Mouse (Mus musculus) hindbrain, embryonic 12.5 days (tissue): ENCODE data around the gene Sept4. TPM values are rescaled to one million over a fixed set of nuclear protein-coding genes. Genes with fewer than 3 reads are reported as not detected.
A peak's percentile ranks its signal among the peaks of the same experiment; 100 is the strongest.

Experiments
- ATAC-seq: fragments of 200-750 bp; cut with Nextera tagmentation; 2 replicates; pipeline ENCODE4 v1.8.0; 2017; ENCODE audit warnings: moderate TSS enrichment; ENCODE audit not compliant: low FRiP score
- H3K27ac ChIP-seq: fragments of 300-500 bp; sonication (generic); 2 replicates; pipeline ENCODE4 v1.5.1; 2016; ENCODE audit warnings: mild to moderate bottlenecking
- H3K27me3 ChIP-seq: fragments of 300-500 bp; sonication (generic); 2 replicates; pipeline ENCODE4 v1.6.1; 2016; ENCODE audit warnings: mild to moderate bottlenecking
- H3K36me3 ChIP-seq: fragments of 300-500 bp; sonication (generic); 2 replicates; pipeline ENCODE4 v1.6.1; 2016; ENCODE audit warnings: mild to moderate bottlenecking
- H3K4me1 ChIP-seq: fragments of 300-500 bp; sonication (generic); 2 replicates; pipeline ENCODE4 v1.6.1; 2016
- H3K4me2 ChIP-seq: fragments of 300-500 bp; sonication (generic); replicated peaks from 2 replicates; pipeline ENCODE4 v1.6.1; 2016; ENCODE audit warnings: mild to moderate bottlenecking
- H3K4me3 ChIP-seq: fragments of 300-500 bp; sonication (generic); 2 replicates; pipeline ENCODE4 v1.5.1; 2016; ENCODE audit warnings: mild to moderate bottlenecking
- H3K9ac ChIP-seq: fragments of 300-500 bp; sonication (generic); 2 replicates; pipeline ENCODE4 v1.6.1; 2016; ENCODE audit warnings: mild to moderate bottlenecking, moderate library complexity
- H3K9me3 ChIP-seq: fragments of 300-500 bp; sonication (generic); replicated peaks from 2 replicates; pipeline ENCODE4 v1.6.1; 2016; ENCODE audit warnings: mild to moderate bottlenecking
- WGBS: fragments of 180-500 bp; shearing (Covaris S2); methylation state at CpG from one replicate; pipeline ENCODE4 v1.1.7; 2016; 5-methylcytosine and 5-hydroxymethylcytosine counted together
- polyA plus RNA-seq: library from polyadenylated mRNA; unstranded; fragments of >200 nt; fragmentation: Nextera tagmentation; extraction: Ambion mirVana; gene quantifications from 2 replicates; pipeline ENCODE4 v1.2.1, GENCODE M21; 2016

Gene Sept4
- polyA plus RNA-seq, 1 experiment from 2014 or later, result 13.1 TPM

DNA sequence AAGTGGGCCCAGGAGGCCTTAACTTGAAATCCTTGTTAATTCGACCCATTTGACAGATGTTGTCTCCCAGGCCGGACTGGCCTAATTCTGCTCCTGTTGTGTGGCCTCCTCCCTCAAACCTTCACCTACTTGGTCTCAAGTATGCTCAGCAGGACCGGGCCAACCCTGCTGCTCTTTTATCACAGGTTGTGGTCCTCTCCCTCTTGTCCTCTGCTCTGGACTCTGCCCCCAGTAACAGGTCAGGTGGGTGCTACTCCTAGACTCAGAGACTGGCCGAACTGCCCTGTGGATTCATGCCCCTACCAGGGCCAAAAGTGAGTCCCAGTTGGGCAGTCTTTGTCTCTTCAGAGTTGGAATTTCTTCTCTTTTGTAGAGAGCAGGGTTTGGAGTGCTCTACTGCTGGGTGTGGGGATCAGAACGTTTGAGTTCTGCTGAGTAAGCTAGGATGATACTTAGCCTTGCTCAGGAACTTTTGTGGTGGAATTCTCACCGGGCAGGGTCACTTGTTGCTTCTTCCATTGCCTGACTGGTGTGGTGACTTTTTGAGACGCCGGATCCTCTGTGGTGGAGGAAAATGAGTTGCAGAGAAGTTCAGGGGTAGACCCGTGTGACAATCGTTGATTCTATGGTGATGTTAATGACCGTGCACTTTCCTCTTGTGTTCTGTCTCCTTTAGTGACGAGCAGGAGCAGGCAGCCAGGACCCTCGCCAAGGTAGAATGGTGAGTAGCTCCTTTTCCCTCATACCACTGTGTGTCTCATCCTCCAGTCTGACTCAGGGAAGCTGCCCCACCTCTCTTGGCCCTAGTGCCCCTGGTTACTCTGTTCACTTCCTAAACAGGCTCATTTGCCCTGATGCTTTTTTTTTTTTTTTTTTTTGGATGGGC is 24.3 kb downstream of the Sept4 start:
- ATAC-seq, result no peak
- Histone ChIP-seq H3K36me3 (peaks cover 17% of the 10 kb centered on the region), H3K9me3 (no peaks in the 10 kb centered on the region), H3K27ac (peak overlapping the region; percentile 90), H3K4me3 (peak overlapping the region; percentile 79), H3K9ac (peak overlapping the region; percentile 81), H3K27me3 (no peaks in the 10 kb centered on the region), H3K4me1 (peaks cover 65% of the 10 kb centered on the region), H3K4me2 (peak overlapping the region; percentile 80)
- 38% methylated on average over 13 of the region's 13 CpGs for whole genome bisulfite sequencing

DNA sequence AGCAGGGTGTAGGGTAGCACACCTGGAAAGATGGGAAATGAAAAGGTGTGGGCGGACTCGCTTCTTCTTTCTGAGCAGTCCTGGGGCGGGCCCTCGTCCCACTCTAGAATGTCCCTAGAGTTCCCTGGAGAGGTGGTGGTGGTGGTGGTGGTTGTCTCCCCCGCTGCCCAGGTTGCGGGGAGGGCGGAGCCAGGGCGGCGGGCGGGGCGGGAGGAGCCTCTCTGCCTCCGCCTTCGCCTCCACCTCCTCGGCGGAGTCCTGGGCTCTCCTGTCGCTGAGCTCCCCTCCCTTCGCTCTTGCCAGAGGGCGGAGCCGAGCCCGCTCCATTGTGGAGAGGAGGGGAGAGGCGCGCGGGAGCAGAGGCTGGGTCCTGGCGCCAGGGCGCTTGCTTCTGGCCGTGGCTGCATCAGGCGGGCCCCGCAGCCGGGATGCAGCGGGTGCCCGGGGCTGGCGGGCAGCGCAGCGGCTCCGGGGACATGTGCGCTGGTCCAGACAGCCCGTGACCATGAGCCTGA is 26.7 kb downstream of the Sept4 start:
- H3K36me3 ChIP-seq, result peaks cover 39% of the 10 kb centered on the region
- H3K4me3 ChIP-seq, result peak overlapping the region; percentile 75
- H3K9me3 ChIP-seq, result no peaks in the 10 kb centered on the region
- peak overlapping the region; percentile 92 for H3K27ac ChIP-seq
- 2% methylated on average over 19 of the region's 37 CpGs for WGBS
- H3K27me3 ChIP-seq, result no peaks in the 10 kb centered on the region
- H3K4me2 ChIP-seq, result peak overlapping the region; percentile 87
- peaks cover 52% of the 10 kb centered on the region for H3K4me1 ChIP-seq
- H3K9ac ChIP-seq, result peak overlapping the region; percentile 81
- ATAC-seq, result peak; percentile 61

DNA sequence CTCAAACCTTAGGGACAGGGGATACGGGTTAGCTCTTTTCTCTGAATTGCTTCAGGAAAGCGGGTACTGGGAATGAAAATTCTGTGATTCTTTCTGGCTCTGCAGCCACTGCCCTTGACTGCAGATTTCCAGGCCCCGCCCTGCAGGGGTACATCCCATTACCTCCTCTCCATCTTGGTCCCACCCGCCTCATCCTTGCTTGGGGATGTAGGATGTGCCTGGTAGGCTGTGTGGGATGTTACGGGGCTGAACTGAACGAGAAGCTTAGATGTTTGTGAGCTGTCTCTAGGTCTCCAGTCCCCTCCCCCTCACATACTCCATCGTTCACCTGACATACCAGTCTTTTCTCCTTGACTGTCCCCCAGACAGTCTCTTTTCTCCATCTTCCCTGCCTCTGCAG is 27.3 kb downstream of the Sept4 start:
- H3K4me2 ChIP-seq, result peak overlapping the region; percentile 87
- H3K36me3 ChIP-seq, result peaks cover 45% of the 10 kb centered on the region
- 7% methylated on average over 7 of the region's 7 CpGs for WGBS
- no peaks in the 10 kb centered on the region for H3K9me3 ChIP-seq
- H3K27ac ChIP-seq, result peak overlapping the region; percentile 92
- peak overlapping the region; percentile 81 for H3K9ac ChIP-seq
- H3K4me3 ChIP-seq, result peak overlapping the region; percentile 75
- no peak for ATAC-seq
- peaks cover 47% of the 10 kb centered on the region for H3K4me1 ChIP-seq
- H3K27me3 ChIP-seq, result no peaks in the 10 kb centered on the region

DNA sequence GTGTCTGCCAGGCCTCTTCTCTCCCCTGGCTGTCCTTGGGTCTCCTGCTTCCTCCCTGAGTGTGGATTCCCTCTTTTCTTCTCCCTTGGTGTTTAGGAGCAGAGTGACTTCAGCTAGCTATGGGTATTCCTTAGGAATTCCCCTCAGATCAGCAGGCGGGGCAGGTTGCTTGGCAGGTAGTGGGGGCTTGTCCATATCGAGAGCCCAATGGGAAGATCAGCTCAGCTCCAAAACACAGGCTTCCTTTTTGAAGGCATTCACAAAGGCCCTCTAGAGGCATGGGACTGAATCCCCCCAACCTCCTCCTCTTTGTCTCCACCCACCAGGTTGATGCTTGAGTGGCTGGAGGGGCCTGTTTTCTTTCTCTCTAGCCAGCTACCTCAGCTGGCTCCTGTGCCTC is 27.8 kb downstream of the Sept4 start:
- H3K4me1 ChIP-seq, result peaks cover 47% of the 10 kb centered on the region
- H3K36me3 ChIP-seq, result peaks cover 50% of the 10 kb centered on the region
- peak overlapping the region; percentile 75 for H3K4me3 ChIP-seq
- 43% methylated on average over 2 of the region's 2 CpGs for WGBS
- H3K27ac ChIP-seq, result peak overlapping the region; percentile 92
- ATAC-seq, result no peak
- peak overlapping the region; percentile 87 for H3K4me2 ChIP-seq
- H3K27me3 ChIP-seq, result no peaks in the 10 kb centered on the region
- peak overlapping the region; percentile 81 for H3K9ac ChIP-seq
- H3K9me3 ChIP-seq, result no peaks in the 10 kb centered on the region

DNA sequence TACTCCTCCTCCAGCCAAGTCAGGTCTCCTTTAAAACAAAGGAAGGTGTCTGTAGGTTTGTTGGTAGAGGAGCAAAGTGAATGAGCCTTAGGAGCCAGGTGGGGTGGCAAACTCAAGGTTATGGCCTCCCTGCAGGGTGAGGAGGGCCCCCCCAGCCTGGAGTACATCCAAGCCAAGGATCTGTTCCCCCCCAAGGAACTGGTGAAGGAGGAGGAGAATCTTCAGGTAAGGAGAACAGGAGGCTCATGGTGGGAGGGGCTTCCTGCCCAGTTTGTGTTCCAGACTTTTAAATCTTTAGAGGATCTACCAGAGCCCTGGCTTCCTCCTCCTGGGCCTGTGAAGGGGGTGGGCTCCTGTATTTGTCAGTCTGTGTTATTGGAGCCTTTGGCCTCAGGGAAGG is 28.4 kb downstream of the Sept4 start:
- ATAC-seq, result no peak
- H3K4me1 ChIP-seq, result peaks cover 47% of the 10 kb centered on the region
- peak overlapping the region; percentile 87 for H3K4me2 ChIP-seq
- H3K4me3 ChIP-seq, result peak overlapping the region; percentile 75
- no peaks in the 10 kb centered on the region for H3K9me3 ChIP-seq
- peaks cover 56% of the 10 kb centered on the region for H3K36me3 ChIP-seq
- no peaks in the 10 kb centered on the region for H3K27me3 ChIP-seq
- H3K9ac ChIP-seq, result peak overlapping the region; percentile 81
- peak overlapping the region; percentile 92; the same call in 1 of the 2 replicates for H3K27ac ChIP-seq

DNA sequence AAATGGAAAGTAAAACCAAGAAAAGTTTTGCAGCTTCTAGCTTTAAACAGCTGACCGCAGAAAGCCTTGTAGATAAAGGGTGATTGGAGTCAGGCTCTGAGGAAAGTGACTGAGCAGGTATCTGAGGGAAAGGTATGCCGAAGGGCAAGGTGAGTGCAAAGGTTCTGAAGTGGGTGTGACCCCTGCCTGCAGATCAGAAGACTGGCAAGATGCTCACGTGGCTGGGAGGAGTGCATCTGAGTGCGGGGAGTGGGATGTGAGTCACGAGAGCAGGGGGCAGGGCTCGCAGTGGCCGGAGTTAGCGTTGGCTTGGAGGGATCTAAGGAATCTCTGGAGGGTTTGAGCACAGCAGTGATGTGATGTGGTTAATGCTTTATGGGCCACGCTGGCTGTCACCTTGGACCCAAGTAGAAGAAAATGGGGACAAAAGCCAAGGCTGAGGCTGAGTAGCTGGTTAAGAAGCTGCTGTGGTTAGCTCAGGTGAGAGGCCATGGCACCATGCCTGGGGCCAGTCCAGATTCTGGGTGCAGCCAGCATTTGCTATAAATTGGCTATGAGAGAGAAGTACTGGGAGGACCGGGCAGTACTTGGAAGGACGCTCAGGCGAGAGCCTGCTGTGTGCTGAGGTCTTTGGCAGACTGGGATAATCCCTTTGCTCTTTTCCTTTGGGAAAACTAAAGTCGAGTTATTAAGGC is 30.8 kb downstream of the Sept4 start:
- H3K36me3 ChIP-seq, result peaks cover 76% of the 10 kb centered on the region
- WGBS, result 93% methylated on average over 13 of the region's 13 CpGs
- H3K4me3 ChIP-seq, result no peak overlapping the region
- peaks cover 27% of the 10 kb centered on the region for H3K4me1 ChIP-seq
- H3K27me3 ChIP-seq, result no peaks in the 10 kb centered on the region
- ATAC-seq, result no peak
- no peak overlapping the region for H3K4me2 ChIP-seq
- H3K9ac ChIP-seq, result no peak overlapping the region
- no peak overlapping the region for H3K27ac ChIP-seq
- no peaks in the 10 kb centered on the region for H3K9me3 ChIP-seq

DNA sequence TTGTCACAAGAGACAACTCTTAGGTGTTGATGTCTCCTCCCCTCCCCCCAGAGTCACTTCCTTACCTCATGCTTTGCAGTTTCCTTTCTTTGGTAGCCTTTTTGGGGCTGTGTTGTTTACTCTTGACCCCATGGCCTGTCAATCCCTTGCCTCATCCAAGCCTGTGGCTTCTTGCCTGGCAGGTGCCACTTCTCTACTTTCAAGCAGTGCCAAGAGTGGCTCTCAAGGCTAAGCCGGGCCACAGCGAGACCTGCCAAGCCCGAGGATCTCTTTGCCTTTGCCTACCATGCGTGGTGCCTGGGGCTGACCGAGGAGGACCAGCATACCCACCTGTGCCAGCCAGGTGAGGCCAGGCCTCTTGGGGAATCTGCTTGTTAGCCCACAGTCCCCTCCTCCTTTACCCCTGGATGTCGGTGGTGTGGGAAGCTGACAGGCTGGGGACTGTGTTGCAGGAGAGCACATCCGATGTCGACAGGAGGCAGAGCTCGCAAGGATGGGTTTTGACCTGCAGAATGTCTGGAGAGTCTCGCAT is 31.7 kb downstream of the Sept4 start:
- no peak for ATAC-seq
- Histone ChIP-seq H3K27ac (no peak overlapping the region), H3K27me3 (no peaks in the 10 kb centered on the region), H3K9ac (no peak overlapping the region), H3K9me3 (no peaks in the 10 kb centered on the region), H3K4me1 (peaks cover 18% of the 10 kb centered on the region), H3K4me2 (no peak overlapping the region), H3K36me3 (peaks cover 84% of the 10 kb centered on the region), H3K4me3 (no peak overlapping the region)
- WGBS, result 93% methylated on average over 10 of the region's 10 CpGs

DNA sequence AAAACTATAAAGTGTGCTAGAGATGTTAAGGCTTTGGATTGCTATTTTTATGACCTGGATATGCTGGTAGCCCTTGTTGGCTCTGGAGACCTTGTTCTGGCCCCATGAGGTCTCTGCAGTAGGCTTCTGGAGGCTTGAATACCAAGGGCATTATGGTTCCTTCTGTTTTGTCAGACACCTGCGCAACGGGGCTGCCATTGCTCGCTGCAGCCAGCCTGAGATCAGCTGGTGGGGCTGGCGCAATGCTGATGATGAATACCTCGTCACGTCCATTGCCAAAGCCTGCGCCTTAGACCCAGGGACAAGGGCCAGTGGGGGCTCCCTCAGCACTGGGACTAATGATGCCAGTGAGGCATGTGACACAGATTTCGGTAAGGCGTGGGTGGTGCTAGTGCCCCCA is 33.5 kb downstream of the Sept4 start:
- Histone ChIP-seq H3K4me1 (peaks cover 2% of the 10 kb centered on the region), H3K9me3 (no peaks in the 10 kb centered on the region), H3K36me3 (peaks cover 99% of the 10 kb centered on the region), H3K27me3 (no peaks in the 10 kb centered on the region), H3K4me2 (no peak overlapping the region), H3K9ac (0 out of 2 replicates have a peak overlapping the region, but pooled peaks have one; percentile 25), H3K4me3 (no peak overlapping the region), H3K27ac (no peak overlapping the region)
- ATAC-seq, result no peak
- 95% methylated on average over 9 of the region's 9 CpGs for WGBS

DNA sequence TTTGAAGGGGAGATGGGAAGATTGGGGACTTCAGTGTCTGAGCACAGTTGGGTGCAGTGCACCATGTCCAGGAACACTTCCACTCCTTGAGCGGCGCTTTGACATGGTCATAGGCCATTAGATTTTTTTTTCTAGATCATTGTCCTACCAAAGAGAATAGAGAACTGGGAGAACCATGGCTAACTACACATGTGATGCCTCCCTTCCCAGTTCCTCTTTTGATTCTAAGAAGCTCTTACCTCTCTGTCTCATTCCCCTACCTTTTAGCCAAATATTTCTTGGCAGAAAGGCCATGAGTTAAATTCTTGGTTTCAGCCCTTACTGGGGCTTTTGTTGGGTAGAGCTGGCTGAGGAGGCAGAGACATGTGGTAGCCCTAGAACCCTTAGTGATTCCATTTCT is 34.9 kb downstream of the Sept4 start:
- ATAC-seq, result no peak
- no peak overlapping the region for H3K9ac ChIP-seq
- peaks cover 99% of the 10 kb centered on the region for H3K36me3 ChIP-seq
- H3K9me3 ChIP-seq, result no peaks in the 10 kb centered on the region
- WGBS, result 98% methylated on average over 2 of the region's 2 CpGs
- no peaks in the 10 kb centered on the region for H3K27me3 ChIP-seq
- H3K27ac ChIP-seq, result no peak overlapping the region
- no peak overlapping the region for H3K4me2 ChIP-seq
- H3K4me1 ChIP-seq, result no peaks in the 10 kb centered on the region
- no peak overlapping the region for H3K4me3 ChIP-seq

DNA sequence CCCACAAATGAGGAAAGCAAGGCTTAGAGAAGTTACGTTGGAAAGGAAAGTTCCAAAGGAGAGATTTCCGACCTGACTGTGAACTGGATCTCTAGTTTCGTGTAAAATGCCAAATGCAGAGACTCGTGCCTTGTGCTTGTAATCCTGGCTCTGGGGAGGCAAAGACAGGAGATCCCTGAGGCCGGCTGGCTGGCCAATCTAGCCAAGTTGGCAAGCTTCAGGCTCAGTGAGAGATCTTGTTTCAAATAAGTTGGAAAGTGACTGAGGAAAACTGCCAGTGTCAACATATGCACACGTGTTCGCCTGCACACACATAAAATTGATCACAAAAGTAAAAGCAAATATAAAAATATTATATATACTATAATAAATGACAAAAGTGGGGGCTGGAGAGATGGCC is 40.6 kb downstream of the Sept4 start:
- peaks cover 97% of the 10 kb centered on the region for H3K36me3 ChIP-seq
- 88% methylated on average over 7 of the region's 7 CpGs for WGBS
- ATAC-seq, result no peak
- no peak overlapping the region for H3K4me3 ChIP-seq
- no peaks in the 10 kb centered on the region for H3K9me3 ChIP-seq
- no peak overlapping the region for H3K27ac ChIP-seq
- no peaks in the 10 kb centered on the region for H3K27me3 ChIP-seq
- no peak overlapping the region for H3K4me2 ChIP-seq
- H3K4me1 ChIP-seq, result no peaks in the 10 kb centered on the region
- no peak overlapping the region for H3K9ac ChIP-seq

DNA sequence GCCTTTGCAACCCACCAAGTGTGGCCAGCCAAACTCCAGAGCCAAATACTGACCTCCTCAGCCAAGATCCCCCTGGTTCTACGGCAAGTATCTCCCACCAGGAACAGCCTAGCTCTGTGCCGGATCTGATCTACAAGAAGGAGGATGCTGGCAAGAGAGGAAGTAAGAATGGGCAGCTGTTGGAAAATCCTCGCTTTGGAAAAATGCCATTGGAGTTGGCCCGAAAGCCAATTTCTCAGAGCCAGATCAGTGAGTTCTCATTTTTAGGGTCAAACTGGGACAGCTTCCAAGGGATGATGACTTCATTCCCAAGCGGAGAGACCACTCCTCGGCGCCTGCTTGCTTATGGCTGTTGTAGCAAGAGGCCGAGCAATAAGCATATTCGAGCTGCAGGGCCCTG is 42.8 kb downstream of the Sept4 start:
- Histone ChIP-seq H3K4me3 (no peak overlapping the region), H3K4me2 (no peak overlapping the region), H3K4me1 (no peaks in the 10 kb centered on the region), H3K27ac (no peak overlapping the region), H3K27me3 (no peaks in the 10 kb centered on the region), H3K9ac (no peak overlapping the region), H3K9me3 (0 out of 2 replicates have a peak, but pooled peaks cover under 1% of the 10 kb centered on the region), H3K36me3 (peaks cover 96% of the 10 kb centered on the region)
- ATAC-seq, result no peak
- 97% methylated on average over 9 of the region's 9 CpGs for WGBS

DNA sequence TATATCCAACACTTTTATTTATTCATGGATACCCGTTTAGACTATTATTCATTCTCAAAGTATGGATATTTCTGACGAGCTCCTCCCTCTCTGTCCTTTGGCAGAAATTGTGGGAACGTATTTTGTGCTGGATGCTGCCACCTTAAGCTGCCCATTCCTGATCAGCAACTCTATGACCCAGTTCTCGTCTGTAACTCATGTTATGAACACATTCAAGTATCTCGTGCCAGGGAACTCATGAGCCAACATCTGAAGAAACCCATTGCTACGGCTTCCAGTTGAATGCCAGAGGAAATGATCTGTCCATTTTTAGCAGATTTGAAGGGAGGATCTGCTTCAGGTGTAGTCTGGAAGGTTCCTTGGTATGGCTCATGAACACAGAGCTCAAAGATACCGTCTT is 45.3 kb downstream of the Sept4 start:
- Histone ChIP-seq H3K27ac (no peak overlapping the region), H3K9ac (no peak overlapping the region), H3K4me3 (no peak overlapping the region), H3K36me3 (peaks cover 93% of the 10 kb centered on the region), H3K4me2 (no peak overlapping the region), H3K27me3 (no peaks in the 10 kb centered on the region), H3K9me3 (0 out of 2 replicates have a peak, but pooled peaks cover 6% of the 10 kb centered on the region), H3K4me1 (no peaks in the 10 kb centered on the region)
- WGBS, result 94% methylated on average over 7 of the region's 7 CpGs
- no peak for ATAC-seq
